Mouse (Mus musculus) gastrocnemius, postnatal 10 days (tissue): Measurements from ENCODE around the gene Cnp. TPM values are rescaled to one million over a fixed set of nuclear protein-coding genes. Genes with fewer than 3 reads are reported as not detected.
"Not testable (repeated sequence)": the region's sequence is repeated elsewhere in the genome, so short reads cannot be mapped to it uniquely, and the experiment has no call there.

Experiments
- DNase-seq: peaks from one replicate; pipeline ENCODE4 v3.0.0; 2021; ENCODE audit warnings: mixed read lengths
- total RNA-seq, 2 experiments: library from RNA; stranded (reverse); gene quantifications; 2 replicates each; pipeline ENCODE4 v1.2.3; 2021

Gene Cnp
- total RNA-seq, 2 experiments from 2014 or later: 26.0 to 33.6 TPM

- DNase-seq: no peak
These were observed 21.9 kb upstream of the Cnp start for GRCm38 (mm10) chr11:100552842-100553241.

- DNase-seq: no peak
These were observed 19.1 kb upstream of the Cnp start for GRCm38 (mm10) chr11:100555583-100555982.

DNA sequence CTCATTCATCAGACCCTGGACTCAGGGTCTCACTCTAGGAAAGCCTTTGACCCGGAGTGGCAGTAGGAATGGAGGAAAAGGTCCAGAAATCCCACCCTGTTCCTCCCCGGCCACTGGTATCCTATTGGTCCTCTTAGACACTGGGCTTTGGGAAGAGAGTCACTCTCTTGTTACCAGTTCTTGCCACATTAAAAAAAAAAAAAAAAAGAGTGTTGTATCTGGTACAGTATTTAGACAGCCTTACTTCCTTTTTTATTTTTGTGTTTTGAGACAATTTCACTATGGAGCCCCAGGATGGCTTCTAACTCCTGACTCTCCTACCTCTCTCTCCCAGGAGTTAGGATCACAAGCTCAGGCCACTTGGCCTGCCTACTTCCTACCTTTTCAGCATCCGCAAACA is 17.1 kb upstream of the Cnp start:
- DNase-seq: no peak

- DNase-seq: no peak
These were observed 15.2 kb upstream of the Cnp start for GRCm38 (mm10) chr11:100559476-100559875.

DNA sequence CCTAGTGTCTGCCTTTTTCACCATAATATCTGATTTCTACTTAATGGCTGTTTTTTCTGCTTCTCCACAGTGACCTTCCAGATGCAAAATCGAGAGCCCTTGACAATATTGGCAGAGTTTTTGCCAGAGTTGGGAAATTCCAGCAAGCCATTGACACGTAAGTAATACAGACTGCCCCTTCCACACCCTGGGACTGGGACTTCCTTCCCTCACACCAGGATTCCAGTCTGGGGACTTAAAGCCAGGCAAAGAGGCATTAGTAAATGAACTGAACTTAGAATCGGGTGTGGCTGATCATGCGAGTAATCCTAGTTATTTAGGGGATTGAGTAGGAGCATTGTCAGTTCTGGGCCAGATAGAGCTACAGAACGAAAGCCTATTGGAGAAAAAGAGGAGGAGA is 13.0 kb upstream of the Cnp start:
- no peak for DNase-seq

DNA sequence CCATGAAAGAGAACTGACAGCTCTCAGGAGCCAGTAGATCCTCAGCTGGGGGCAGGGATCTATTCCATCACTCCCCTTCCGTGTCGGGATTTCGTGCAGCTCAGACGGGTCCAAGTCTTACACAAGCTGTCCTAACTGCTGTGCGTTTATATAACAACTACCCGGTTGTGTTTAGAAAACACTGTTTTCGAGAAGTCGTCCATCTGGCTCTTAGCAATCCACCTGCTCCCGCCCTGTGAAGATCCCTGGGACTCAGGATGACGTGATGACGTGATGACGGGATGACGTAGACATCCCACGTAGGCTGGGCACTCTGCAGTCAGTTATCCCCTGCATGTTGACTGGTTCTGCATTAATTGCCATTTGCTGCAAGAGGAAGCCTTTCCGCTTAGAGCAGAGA is 10.4 kb upstream of the Cnp start:
- no peak for DNase-seq

DNA sequence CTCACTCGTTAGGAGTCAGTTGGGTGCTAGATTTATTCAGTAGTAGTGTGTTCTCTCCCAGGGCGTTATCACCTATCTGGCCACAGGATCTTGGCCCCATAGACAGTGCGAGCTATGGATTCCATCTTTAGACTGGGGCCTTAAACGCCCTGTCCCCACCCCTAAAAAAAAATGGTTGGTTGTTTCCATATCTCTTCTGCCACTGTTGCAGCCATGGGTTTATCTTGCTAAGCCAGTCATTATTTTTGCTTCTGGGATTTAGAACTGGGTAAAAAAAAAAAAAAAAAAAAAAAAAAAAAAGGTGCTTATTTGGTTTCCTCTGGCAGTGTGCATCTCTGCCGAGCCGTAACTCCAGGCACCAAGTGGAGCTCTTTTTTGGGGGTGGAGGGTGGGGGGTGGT is 10.0 kb upstream of the Cnp start:
- no peak for DNase-seq

- DNase-seq: no peak
These were observed 7.5 kb upstream of the Cnp start for GRCm38 (mm10) chr11:100567229-100567628.

DNA sequence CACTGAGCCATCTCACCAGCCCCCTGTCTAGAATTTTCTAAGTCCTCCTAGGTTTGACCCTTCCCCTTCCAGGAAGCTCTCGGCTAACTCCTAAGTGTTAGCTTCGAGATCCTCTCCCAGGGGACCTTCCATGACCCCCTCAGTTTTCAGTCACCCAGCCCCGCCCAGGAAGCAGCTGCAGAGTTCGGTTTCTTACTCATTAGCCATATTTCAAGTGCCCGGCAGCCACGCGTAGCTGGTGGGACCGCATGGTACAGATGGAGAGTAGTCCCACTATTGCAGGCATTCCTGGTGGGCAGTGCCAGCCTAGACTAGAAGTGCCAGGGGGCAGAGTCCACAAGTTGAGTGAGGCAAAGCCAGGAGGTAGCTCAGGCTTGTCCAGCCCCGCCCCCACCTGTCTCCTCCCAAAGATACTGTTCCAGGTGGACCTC is 6.9 kb upstream of the Cnp start:
- no peak for DNase-seq

- no peak for DNase-seq
These were observed 6.0 kb upstream of the Cnp start for GRCm38 (mm10) chr11:100568692-100569091.

DNA sequence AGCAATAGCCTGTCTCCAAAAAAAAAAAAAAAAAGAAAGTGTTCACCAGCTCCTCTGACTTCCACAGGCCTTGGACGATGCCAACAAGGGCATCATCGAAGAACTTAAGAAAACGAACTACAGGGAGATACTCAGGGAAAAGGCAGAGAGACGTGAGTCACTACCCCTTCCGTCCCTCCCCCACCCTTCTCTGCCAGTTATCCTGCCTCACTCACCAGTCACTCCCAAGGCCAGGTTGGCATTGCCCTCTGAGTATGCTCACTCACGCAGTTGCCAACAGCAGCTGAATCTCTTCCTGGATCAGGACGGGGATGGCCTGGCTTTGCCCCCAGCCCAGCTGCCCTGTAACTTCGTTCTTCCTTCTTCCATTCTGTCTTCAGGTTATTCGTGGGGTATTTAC is 4.9 kb upstream of the Cnp start:
- DNase-seq: no peak

- DNase-seq: peak; percentile 74
These were observed 4.1 kb upstream of the Cnp start for GRCm38 (mm10) chr11:100570430-100571201.

GRCm38 (mm10) chr11:100571202-100571567 is 3.5 kb upstream of the Cnp start:
- no peak for DNase-seq

GRCm38 (mm10) chr11:100574188-100574587 is 516 bp upstream of the Cnp start:
- no peak for DNase-seq

- DNase-seq: no peak
These were observed 766 bp downstream of the Cnp start for GRCm38 (mm10) chr11:100575484-100575855.

GRCm38 (mm10) chr11:100576256-100576655 is 1.6 kb downstream of the Cnp start:
- no peak for DNase-seq

- no peak for DNase-seq
These were observed 3.3 kb downstream of the Cnp start for GRCm38 (mm10) chr11:100577852-100578599.

GRCm38 (mm10) chr11:100579116-100579799 is 4.6 kb downstream of the Cnp start:
- no peak for DNase-seq

- DNase-seq: no peak
These were observed 5.6 kb downstream of the Cnp start for GRCm38 (mm10) chr11:100580275-100580674.

GRCm38 (mm10) chr11:100581756-100582155 is 7.1 kb downstream of the Cnp start:
- DNase-seq: no peak

GRCm38 (mm10) chr11:100582413-100582812 is 7.7 kb downstream of the Cnp start:
- DNase-seq: not testable (repeated sequence)

GRCm38 (mm10) chr11:100582836-100583235 is 8.1 kb downstream of the Cnp start:
- no peak for DNase-seq

- DNase-seq: no peak
These were observed 9.9 kb downstream of the Cnp start for GRCm38 (mm10) chr11:100584561-100584961.
